Mouse (Mus musculus): Measurements from ENCODE around the gene 4930438A08Rik.

DNA sequence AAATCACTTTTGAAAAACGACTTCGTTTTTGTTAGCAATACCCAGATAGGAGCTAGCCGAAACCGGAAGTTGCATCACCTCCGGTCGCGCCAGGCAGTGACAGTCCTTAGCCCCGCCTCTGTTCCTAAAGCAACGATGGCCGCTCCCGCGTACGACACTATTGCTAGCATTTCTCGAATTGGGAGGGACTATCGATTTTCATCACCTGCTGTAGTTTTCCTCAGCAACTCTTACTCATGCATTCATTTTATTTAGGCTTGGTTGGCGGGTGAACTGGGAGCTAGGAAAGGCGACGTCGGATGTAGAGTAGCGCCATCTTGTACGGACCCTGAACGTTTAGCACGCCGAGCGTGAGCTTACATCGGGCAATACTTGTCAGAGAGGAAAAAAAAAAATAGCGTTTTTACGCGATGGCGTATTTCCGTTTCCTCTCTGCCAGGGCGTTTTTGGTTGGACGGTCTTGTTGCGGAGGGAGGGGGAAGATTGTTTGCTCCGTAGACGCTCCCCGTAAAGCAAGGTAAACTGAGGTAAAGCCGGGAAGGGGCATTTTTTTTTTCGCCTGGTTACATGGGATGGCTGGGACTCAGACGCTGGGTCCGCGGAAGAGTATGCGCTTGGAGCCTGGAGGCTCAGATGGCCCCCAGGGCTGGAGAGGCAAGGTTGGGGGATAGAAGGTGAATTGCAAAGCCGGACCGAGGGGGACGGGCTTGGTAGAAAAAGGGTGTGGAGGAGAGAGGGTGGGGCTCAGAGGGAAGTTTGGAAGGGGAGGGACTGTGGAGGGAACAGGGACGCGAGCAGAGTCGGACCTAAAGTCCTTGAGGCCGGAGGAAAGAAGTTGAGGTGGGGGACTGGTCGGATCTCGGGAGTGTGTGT lies 55.9 kb downstream of the 4930438A08Rik start, which contains the start of the genes Zfp672 and Sh3bp5l:
- TF ChIP-seq CTCF (IDR thresholded peaks at IDR 0.05; ENCODE audit: control insufficient read depth, insufficient read depth, insufficient replicate concordance, low read depth, low read length) (no peak), POLR2A (IDR thresholded peaks at IDR 0.05; ENCODE audit: control insufficient read depth, low read depth, low read length) (no peak; the same call in none of the 2 replicates)

All from testis, adult 2 months (tissue).